Mouse (Mus musculus): ENCODE measurements at regions not wholly inside any gene's neighbourhood (a gene's known extent, or its start where the extent isn't known, plus 50 kb on each side); places are given as distances from the start of the nearest gene placed in this dataset.

- no peak for DNase-seq (ENCODE audit: low spot score in 2 of 2)
These were observed 1336.9 kb upstream of the Tenm3 start for GRCm38 (mm10) chr8:50180682-50181081.

DNA sequence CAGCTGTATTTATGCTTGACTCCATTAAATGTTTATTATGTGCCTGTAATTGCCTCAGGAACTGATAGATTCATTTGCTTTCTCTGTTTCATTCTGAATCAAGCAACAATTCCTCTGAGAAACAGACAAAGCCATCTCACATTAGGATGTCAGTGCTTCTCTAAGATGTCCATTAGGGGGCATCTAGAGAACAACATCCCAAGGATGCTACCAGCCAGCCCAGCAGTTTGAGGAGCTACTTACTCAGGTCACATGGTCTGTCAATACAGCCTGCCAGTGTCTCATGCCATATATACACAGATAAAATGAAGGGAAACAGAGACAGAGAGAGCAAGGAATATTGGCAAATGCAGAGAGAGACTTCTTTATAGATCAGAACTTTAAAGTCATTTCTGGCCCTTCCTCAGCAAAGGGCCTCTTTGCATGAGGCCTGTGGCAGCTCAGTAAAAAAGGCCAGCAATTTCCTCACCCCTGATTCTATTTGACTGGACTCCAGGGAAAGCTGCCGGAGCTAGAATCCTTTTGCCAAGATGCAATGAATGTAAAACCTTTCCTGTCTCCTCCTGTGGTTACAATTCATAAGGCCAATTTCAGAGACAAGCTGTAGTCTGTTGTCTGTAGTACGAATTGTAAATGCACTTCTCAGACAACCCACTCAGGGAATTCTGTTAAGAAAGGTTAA lies 1321.2 kb upstream of the Tenm3 start:
- DNase-seq (ENCODE audit: low spot score in 2 of 2) = no peak

DNA sequence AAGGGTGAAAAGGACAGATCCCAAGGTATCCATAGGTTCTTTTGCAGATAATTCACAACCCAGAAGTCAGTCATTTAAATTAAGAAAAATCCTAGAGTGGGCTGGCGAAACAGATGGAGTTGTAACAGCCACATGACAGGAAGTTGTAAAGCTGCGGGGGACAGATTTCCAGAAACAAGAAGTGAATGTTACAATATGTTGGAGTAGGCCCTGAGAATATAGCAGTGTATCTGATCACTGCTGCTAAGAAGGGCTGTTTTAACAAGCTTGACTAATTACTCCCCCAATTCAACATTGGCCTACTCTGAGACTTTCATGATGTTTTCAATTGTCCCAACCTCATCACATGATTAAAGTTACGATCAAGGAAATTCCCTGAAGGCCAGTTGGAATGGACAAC lies 1317.3 kb upstream of the Tenm3 start:
- DNase-seq (ENCODE audit: low spot score in 2 of 2) = peak; percentile 9 to 63

GRCm38 (mm10) chr8:50160326-50160725 lies 1316.6 kb upstream of the Tenm3 start:
- DNase-seq (ENCODE audit: low spot score in 2 of 2) = no peak

- DNase-seq (ENCODE audit: low spot score in 2 of 2) = no peak
These were observed 1296.1 kb upstream of the Tenm3 start for GRCm38 (mm10) chr8:50139876-50140275.

DNA sequence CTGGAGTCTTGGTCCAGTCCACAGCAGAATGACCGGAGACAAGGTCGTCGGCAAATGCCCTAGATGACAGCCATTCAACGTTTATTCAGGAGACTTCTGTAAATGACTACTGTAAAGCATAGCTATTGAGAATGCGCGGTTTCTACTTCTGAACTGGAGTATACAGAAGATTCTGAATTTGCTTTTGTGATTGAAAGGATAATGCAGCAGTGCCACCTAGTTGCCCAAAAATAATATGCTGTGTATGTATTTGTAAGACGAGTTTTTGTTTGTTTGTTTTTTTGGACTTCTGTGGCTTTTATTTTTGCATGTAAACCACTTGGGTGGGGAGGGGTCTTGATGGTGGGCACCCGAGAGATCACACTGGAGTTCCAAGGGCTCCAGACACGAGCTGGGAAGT lies 1276.3 kb upstream of the Tenm3 start:
- peak; percentile 7 to 58 for DNase-seq (ENCODE audit: low spot score in 2 of 2)

DNA sequence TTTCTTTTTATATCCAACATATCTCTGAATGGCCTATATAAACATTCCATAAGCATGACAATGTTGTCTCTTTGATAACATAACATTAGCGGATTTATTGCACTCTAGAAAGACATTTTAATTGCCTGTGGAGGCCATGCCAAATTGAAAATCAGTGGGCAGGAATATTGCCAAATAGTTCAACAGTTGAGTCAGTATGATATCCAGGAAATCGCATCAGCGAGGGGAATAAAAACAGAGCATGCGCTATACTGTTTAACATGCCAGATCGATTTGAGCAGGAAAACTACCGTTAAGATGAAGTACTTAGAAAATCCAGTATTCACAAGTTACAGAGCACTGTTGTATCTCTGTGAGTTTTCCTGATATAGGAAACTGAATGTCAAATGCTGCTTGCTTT lies 1238.6 kb upstream of the Tenm3 start:
- peak in 1 of 2 experiments; percentile 15 for DNase-seq (ENCODE audit: low spot score in 2 of 2)

DNA sequence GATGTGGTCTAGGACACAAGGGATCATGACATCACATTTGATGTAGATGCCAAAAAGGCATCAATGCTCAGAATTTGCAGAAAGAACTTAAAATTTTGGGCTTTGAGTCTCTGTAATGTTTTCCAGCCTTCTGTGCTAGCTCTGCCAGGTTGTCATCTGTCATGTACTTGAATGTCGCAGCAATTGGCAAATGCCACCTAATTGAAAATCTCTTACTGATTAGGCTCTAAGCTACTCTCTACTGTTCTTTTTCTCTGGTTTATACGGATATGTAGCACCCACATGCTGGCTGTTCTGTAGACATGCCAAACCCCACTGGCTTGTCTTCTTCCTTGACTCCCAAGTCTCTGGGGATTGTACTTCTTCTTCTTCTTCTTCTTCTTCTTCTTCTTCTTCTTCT lies 1193.3 kb upstream of the Tenm3 start:
- DNase-seq (ENCODE audit: low spot score in 2 of 2) = peak; percentile 20 to 71

DNA sequence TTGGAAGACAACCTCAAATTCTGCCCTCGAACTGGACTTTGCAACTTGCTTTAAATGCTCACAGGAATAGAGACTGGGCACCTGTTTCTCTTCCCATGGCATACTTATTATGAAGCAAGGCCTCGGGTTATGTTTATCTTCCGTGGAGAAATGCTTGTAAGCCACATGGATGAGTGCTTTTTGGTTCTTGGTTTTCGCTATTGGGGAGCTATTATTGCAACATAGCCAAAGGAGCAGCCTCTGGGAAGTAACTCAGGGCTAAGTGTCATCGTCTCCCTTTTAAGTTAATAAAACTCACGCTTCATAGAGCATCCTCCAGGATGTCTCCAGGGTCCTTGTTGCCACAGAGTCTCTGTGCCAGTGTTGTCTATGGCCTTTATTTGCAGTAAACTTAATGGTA lies 1183.8 kb upstream of the Tenm3 start:
- DNase-seq (ENCODE audit: low spot score in 2 of 2) = no peak

DNA sequence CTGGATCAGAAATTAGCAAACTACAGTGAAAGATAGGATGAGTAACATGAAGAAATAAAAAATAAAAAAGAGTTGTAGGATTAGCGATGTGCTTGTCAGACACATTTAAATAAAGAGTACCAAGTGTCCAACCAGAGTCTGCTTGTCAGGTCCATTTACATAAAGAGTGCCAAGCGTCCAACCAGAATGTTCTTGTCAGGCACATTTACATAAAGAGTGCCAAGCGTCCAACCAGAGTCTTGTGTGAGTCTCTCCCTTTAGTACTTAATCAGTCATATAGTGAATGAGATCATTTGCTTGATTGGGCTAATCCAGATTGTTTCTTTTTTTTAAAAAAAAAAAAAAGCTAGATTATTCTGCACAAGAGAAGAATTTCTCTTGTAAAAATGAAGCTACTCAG lies 1163.8 kb upstream of the Tenm3 start:
- DNase-seq (ENCODE audit: low spot score in 2 of 2) = no peak

DNA sequence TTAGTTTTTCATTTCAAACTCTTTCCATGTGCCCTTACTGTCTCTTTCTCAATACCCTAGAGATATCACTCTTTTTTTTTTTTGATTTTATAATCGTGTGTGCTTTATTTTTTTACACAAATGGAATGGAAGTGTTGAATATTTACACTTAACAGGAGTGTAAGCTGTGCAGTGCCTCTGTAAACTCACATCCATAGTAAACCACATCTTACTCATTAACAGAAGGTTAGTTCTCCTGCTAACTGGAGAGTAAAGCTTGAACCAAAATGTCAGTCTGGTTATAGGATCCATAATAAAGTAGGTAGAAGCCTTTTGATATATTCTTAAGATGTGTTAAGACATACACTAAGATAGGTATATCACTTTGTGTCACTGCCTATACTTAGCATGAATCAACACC lies 1160.5 kb upstream of the Tenm3 start:
- no peak for DNase-seq (ENCODE audit: low spot score in 2 of 2)

DNA sequence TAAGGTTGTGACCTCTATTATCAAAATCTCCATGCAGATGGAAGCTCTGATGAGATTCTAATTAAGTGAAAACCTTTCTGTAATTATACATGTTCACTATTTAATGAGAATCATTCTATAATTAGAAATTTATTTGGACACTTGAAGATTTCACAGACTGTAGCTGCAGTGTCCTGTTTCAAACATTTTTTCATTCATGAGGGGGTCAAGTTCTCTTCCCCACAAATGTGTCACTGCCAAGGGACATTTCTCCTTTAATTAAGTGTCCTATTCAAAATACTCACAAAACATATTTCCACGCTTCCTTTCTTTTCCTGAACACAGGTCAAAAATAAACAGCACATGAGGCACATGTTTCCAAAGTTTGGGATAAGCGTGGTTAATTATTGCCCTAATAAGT lies 1159.9 kb upstream of the Tenm3 start:
- no peak for DNase-seq (ENCODE audit: low spot score in 2 of 2)

DNA sequence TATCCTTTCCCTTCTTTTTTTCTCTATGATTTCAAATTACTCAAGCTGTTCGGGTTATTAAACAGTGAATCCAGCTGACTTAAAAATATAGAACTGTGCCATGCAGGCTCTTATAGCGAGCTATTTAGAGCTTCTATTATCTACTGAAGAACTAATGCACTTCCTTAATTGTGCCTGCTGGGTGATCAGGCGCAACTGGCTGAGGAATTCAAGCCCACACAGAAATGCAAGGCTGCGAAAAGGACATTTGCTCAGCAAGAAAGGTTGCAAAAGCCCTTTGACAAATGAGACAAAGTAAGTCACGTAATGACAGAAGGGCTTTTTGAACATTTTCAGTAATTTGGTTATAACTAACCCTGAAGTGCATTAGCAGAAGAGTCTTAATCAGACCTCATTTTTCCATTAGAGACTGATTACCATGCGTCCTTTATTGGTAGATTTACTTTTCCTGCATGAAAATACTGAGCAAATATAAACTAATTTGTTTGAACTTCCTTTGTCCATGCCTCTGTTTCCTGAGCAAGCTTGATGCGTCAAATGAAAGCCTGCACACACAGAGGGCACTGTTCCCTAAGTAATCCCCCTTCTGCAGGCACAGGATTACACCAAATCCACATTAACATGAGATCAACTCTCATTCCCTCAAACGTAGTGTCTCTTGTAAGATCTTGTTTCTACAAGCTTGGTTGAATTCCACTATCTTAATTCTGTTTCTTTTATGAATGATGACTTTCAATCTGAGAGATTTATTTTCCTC lies 1154.7 kb upstream of the Tenm3 start:
- DNase-seq (ENCODE audit: low spot score in 2 of 2) = no peak

All from layer of hippocampus, adult 18-20 months (tissue).